Mouse (Mus musculus): ENCODE results near the gene Ppt1. TPM values are rescaled to one million over a fixed set of nuclear protein-coding genes. Genes with fewer than 3 reads are reported as not detected.

Ppt1 gene
- total and polyA plus RNA-seq, 2 experiments from 2014 or later, result 44.2 to 81.3 TPM

DNA sequence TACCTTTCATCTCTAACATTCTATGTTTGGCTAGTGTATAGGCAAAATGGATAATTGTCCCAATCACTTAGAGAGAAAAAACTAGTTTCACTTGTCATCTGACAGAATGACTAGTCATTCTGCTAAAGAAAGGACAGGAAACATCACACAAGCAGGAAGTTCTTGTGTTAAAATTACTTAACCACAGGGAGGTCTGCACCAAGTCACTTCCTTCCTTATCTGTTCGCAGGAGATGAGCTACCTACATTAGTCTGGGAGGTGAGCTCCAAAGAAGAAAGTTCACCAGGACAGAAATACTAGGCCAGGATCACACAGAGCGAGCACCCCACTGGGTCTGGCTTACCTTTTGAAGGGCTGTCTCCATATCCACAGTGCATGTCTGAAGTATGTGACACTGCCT, 35.9 kb downstream of the Ppt1 start:
- Histone ChIP-seq H3K36me3 (ENCODE audit: insufficient read depth, low read length) (peaks cover 39% of the 10 kb centered on the region), H3K4me3 (ENCODE audit: low read depth, low read length) (no peak overlapping the region), H3K4me1 (ENCODE audit: insufficient read depth, low read length) (no peaks in the 10 kb centered on the region), H3K27me3 (ENCODE audit: insufficient read depth, low read length) (no peaks in the 10 kb centered on the region), H3K9ac (replicated peaks; ENCODE audit: low read length, poor library complexity, severe bottlenecking) (no peak overlapping the region), H3K27ac (ENCODE audit: low read depth, low read length) (no peak overlapping the region), H3K4me2 (ENCODE audit: low read depth, low read length, poor library complexity, severe bottlenecking) (no peak overlapping the region), H3K9me3 (ENCODE audit: low read length) (no peaks in the 10 kb centered on the region)
- no peak for DNase-seq (ENCODE audit: low spot score)
- no peak for TF ChIP-seq CTCF (IDR thresholded peaks at IDR 0.05)
- ATAC-seq (ENCODE audit: low FRiP score), result no peak
- 92% methylated on average over 2 of the region's 2 CpGs for WGBS

- Histone ChIP-seq H3K4me1 (ENCODE audit: insufficient read depth, low read length) (no peaks in the 10 kb centered on the region), H3K27ac (ENCODE audit: low read depth, low read length) (no peak overlapping the region), H3K4me3 (ENCODE audit: low read depth, low read length) (no peak overlapping the region), H3K4me2 (ENCODE audit: low read depth, low read length, poor library complexity, severe bottlenecking) (no peak overlapping the region), H3K36me3 (ENCODE audit: insufficient read depth, low read length) (peaks cover 34% of the 10 kb centered on the region), H3K27me3 (ENCODE audit: insufficient read depth, low read length) (no peaks in the 10 kb centered on the region), H3K9ac (replicated peaks; ENCODE audit: low read length, poor library complexity, severe bottlenecking) (no peak overlapping the region), H3K9me3 (ENCODE audit: low read length) (no peaks in the 10 kb centered on the region)
- no peak for DNase-seq (ENCODE audit: low spot score)
- 85% methylated on average over 5 of the region's 5 CpGs for WGBS
- no peak for TF ChIP-seq CTCF (IDR thresholded peaks at IDR 0.05)
- no peak for ATAC-seq (ENCODE audit: low FRiP score)
These were observed 37.0 kb downstream of the Ppt1 start for GRCm38 (mm10) chr4:122873003-122873402.

DNA sequence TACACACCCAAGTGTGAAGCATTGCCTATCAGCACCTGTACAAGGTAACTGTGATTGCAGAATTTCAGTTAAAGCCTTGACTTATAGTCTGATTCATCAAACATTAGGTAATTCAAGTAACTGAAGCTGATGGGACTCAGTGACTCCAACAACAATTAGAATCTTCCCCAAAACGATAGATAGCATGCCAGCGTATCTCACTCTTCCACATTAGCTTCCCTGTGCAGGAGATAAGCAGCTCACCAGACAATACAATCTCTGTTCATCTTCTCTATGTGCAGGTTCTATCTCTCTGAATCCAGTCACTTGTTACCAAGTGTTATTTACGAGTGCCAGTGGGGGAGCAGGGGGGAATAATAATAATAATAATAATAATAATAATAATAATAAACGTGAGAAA, 37.5 kb downstream of the Ppt1 start:
- Histone ChIP-seq H3K4me3 (ENCODE audit: low read depth, low read length) (no peak overlapping the region), H3K27ac (ENCODE audit: low read depth, low read length) (no peak overlapping the region), H3K4me1 (ENCODE audit: insufficient read depth, low read length) (no peaks in the 10 kb centered on the region), H3K9me3 (ENCODE audit: low read length) (no peaks in the 10 kb centered on the region), H3K27me3 (ENCODE audit: insufficient read depth, low read length) (no peaks in the 10 kb centered on the region), H3K36me3 (ENCODE audit: insufficient read depth, low read length) (peaks cover 31% of the 10 kb centered on the region), H3K9ac (replicated peaks; ENCODE audit: low read length, poor library complexity, severe bottlenecking) (no peak overlapping the region), H3K4me2 (ENCODE audit: low read depth, low read length, poor library complexity, severe bottlenecking) (no peak overlapping the region)
- ATAC-seq (ENCODE audit: low FRiP score) (no peak), DNase-seq (ENCODE audit: low spot score) (no peak)
- no peak for TF ChIP-seq CTCF (IDR thresholded peaks at IDR 0.05)
- WGBS, result 88% methylated on average over 4 of the region's 4 CpGs

DNA sequence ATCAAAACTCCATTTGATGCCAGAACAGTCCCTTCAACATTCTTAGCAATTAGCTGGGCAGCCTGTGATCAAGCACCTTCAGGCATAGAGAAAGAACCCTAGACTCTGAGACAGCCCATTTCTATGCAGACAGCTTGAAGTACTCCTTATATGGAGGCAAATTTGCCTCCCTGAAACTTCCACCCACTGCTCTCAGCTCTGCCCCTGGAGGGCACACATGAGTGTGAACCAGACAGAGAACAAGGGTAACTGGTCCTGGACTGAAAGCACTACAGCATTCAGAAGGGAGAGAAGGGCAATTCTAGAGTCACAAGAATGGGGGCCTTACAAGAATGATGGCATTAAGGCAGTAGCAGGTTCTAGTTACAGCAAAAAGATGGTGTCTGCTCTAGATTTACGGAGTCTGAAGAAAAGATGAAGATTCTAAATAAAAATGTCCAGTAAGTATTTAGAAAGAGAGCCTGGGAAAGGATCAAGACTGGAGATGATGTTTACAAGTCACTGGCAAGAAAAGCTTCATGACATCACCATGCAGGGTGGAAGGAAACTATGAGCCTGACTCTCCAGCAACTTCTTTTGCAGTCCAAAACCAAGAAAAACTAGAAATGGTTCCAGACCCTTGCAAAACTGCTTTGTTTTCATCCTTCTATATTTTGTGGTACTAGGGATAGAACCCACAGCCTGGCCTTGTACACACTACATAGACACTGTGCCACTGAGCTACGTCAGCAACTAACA, 42.5 kb downstream of the Ppt1 start:
- no peak for TF ChIP-seq CTCF (IDR thresholded peaks at IDR 0.05)
- Histone ChIP-seq H3K9ac (replicated peaks; ENCODE audit: low read length, poor library complexity, severe bottlenecking) (no peak overlapping the region), H3K27ac (ENCODE audit: low read depth, low read length) (no peak overlapping the region), H3K4me3 (ENCODE audit: low read depth, low read length) (no peak overlapping the region), H3K27me3 (ENCODE audit: insufficient read depth, low read length) (no peaks in the 10 kb centered on the region), H3K4me1 (ENCODE audit: insufficient read depth, low read length) (no peaks in the 10 kb centered on the region), H3K4me2 (ENCODE audit: low read depth, low read length, poor library complexity, severe bottlenecking) (no peak overlapping the region), H3K9me3 (ENCODE audit: low read length) (no peaks in the 10 kb centered on the region), H3K36me3 (ENCODE audit: insufficient read depth, low read length) (0 out of 2 replicates have a peak, but pooled peaks cover 2% of the 10 kb centered on the region)
- 93% methylated on average over 2 of the region's 2 CpGs for WGBS
- ATAC-seq (ENCODE audit: low FRiP score), result no peak
- no peak for DNase-seq (ENCODE audit: low spot score)

GRCm38 (mm10) chr4:122882544-122882943, 46.5 kb downstream of the Ppt1 start:
- DNase-seq (ENCODE audit: low spot score), result no peak
- TF ChIP-seq CTCF (IDR thresholded peaks at IDR 0.05), result no peak
- Histone ChIP-seq H3K9me3 (ENCODE audit: low read length) (no peaks in the 10 kb centered on the region), H3K9ac (replicated peaks; ENCODE audit: low read length, poor library complexity, severe bottlenecking) (no peak overlapping the region), H3K4me2 (ENCODE audit: low read depth, low read length, poor library complexity, severe bottlenecking) (no peak overlapping the region), H3K27me3 (ENCODE audit: insufficient read depth, low read length) (no peaks in the 10 kb centered on the region), H3K4me1 (ENCODE audit: insufficient read depth, low read length) (peaks cover 7% of the 10 kb centered on the region; the same call in 1 of the 2 replicates), H3K27ac (ENCODE audit: low read depth, low read length) (no peak overlapping the region), H3K4me3 (ENCODE audit: low read depth, low read length) (no peak overlapping the region), H3K36me3 (ENCODE audit: insufficient read depth, low read length) (0 out of 2 replicates have a peak, but pooled peaks cover 2% of the 10 kb centered on the region)
- WGBS, result 83% methylated on average over 3 of the region's 3 CpGs
- ATAC-seq (ENCODE audit: low FRiP score), result no peak

DNA sequence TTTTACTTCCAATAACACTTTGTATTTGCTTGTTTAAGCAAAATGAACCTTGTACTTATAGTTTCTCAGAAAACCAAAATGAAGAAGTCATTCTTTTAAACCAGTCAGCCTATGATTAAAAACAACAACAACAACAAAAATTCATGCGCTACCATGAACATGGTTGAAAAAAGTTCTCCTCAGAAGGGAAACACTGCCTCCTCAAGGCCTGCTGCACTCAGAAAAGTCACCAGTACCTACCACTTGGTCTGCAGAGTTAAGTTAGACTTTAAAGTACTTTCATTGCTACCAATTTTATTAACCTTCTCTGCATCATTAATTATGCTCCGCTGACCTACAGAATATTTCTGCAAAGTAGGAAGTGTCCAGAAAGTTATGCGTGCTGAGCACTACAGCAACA, 47.3 kb downstream of the Ppt1 start:
- no peak for ATAC-seq (ENCODE audit: low FRiP score)
- H3K4me1 ChIP-seq (ENCODE audit: insufficient read depth, low read length), result peaks cover 7% of the 10 kb centered on the region; the same call in 1 of the 2 replicates
- no peak overlapping the region for H3K4me2 ChIP-seq (ENCODE audit: low read depth, low read length, poor library complexity, severe bottlenecking)
- H3K36me3 ChIP-seq (ENCODE audit: insufficient read depth, low read length), result 0 out of 2 replicates have a peak, but pooled peaks cover 2% of the 10 kb centered on the region
- no peaks in the 10 kb centered on the region for H3K27me3 ChIP-seq (ENCODE audit: insufficient read depth, low read length)
- H3K9ac ChIP-seq (replicated peaks; ENCODE audit: low read length, poor library complexity, severe bottlenecking), result no peak overlapping the region
- no peaks in the 10 kb centered on the region for H3K9me3 ChIP-seq (ENCODE audit: low read length)
- WGBS, result 90% methylated on average over 3 of the region's 3 CpGs
- H3K4me3 ChIP-seq (ENCODE audit: low read depth, low read length), result no peak overlapping the region
- peak; percentile 24; the same call in 1 of the 2 replicates for TF ChIP-seq CTCF (IDR thresholded peaks at IDR 0.05)
- no peak overlapping the region for H3K27ac ChIP-seq (ENCODE audit: low read depth, low read length)
- DNase-seq (ENCODE audit: low spot score), result no peak

Measured in midbrain, postnatal 0 days (tissue).